Mouse (Mus musculus): ENCODE measurements around the gene Gramd2.

DNA sequence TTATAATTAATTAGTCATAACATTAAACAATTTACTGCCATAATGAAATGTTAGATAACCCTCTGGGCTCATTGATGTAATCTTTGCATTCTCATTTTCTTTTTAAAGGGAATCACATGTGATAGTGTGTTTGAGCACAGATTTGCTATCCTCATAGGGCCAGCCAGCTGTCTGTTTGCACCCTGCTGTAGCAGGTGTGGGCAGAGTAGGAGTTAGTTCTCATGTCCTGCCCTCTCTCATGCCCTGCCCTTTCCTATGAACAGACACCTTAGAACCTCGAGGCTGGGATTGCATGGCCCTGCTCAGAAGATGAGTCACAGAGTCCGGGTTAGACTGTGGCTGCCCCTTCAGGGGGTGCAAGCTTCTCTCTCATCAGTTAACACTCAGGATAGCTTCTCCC lies 6.5 kb upstream of the Gramd2 start:
- TF ChIP-seq CTCF (IDR thresholded peaks at IDR 0.05; ENCODE audit: low read depth) (no peak), EP300 (IDR thresholded peaks at IDR 0.05; ENCODE audit: low read depth) (no peak)

All from liver, embryonic 14.5 days (tissue).